Mouse (Mus musculus): Measurements from ENCODE around the gene Hcls1. TPM values are rescaled to one million over a fixed set of nuclear protein-coding genes. Genes with fewer than 3 reads are reported as not detected.
A peak's percentile ranks its signal among the peaks of the same experiment; 100 is the strongest.

Gene Hcls1
- total RNA-seq, 2 experiments from 2014 or later, result 73.6 to 110 TPM

GRCm38 (mm10) chr16:36985636-36986042 is 50.9 kb downstream of the Hcls1 start:
- ATAC-seq (replicated peaks; ENCODE audit: poor library complexity, severe bottlenecking), result peak; percentile 83

- ATAC-seq (replicated peaks; ENCODE audit: poor library complexity, severe bottlenecking), result no peak
Measured at GRCm38 (mm10) chr16:36987399-36987798, 52.6 kb downstream of the Hcls1 start.

GRCm38 (mm10) chr16:36988066-36988465 is 53.3 kb downstream of the Hcls1 start:
- no peak for ATAC-seq (replicated peaks; ENCODE audit: poor library complexity, severe bottlenecking)

GRCm38 (mm10) chr16:36989493-36989892 is 54.7 kb downstream of the Hcls1 start:
- peak; percentile 76 for ATAC-seq (replicated peaks; ENCODE audit: poor library complexity, severe bottlenecking)

GRCm38 (mm10) chr16:36989999-36990625 is 55.3 kb downstream of the Hcls1 start, which contains the start of gene Fbxo40:
TSS of gene Fbxo40 (minus strand) at chr16:36990467.
- no peak for ATAC-seq (replicated peaks; ENCODE audit: poor library complexity, severe bottlenecking)

- ATAC-seq (replicated peaks; ENCODE audit: poor library complexity, severe bottlenecking), result peak; percentile 77
Measured at GRCm38 (mm10) chr16:36997650-36998049, 62.9 kb downstream of the Hcls1 start.

- ATAC-seq (replicated peaks; ENCODE audit: poor library complexity, severe bottlenecking), result peak; percentile 94
Measured at GRCm38 (mm10) chr16:36999366-36999972, 64.7 kb downstream of the Hcls1 start.

- no peak for ATAC-seq (replicated peaks; ENCODE audit: poor library complexity, severe bottlenecking)
Measured at GRCm38 (mm10) chr16:37009262-37009661, 74.5 kb downstream of the Hcls1 start.

- ATAC-seq (replicated peaks; ENCODE audit: poor library complexity, severe bottlenecking), result peak; percentile 79
Measured at GRCm38 (mm10) chr16:37010370-37010769, 75.6 kb downstream of the Hcls1 start.

GRCm38 (mm10) chr16:37011061-37011921 is 76.5 kb downstream of the Hcls1 start, which contains the start of gene Polq:
TSS of gene Polq (plus strand) at chr16:37011786.
- ATAC-seq (replicated peaks; ENCODE audit: poor library complexity, severe bottlenecking), result peak; percentile 95

- peak; percentile 41 for ATAC-seq (replicated peaks; ENCODE audit: poor library complexity, severe bottlenecking)
Measured at GRCm38 (mm10) chr16:37011922-37012289, 77.1 kb downstream of the Hcls1 start.

- no peak for ATAC-seq (replicated peaks; ENCODE audit: poor library complexity, severe bottlenecking)
Measured at GRCm38 (mm10) chr16:37012336-37012735, 77.6 kb downstream of the Hcls1 start.

Other genes starting within 250 kb of the Hcls1 start
- not detected in 2 replicates for gene Ildr1, start 241.0 kb upstream of the Hcls1 start, total RNA-seq (2014; fragmentation: Nextera tagmentation)
- gene Ildr1, start 241.0 kb upstream of the Hcls1 start, total RNA-seq (2017), result not detected in 2 replicates
- 5.8 and 9.2 TPM in 2 replicates for gene Slc15a2, start 150.0 kb upstream of the Hcls1 start, total RNA-seq (2014; fragmentation: Nextera tagmentation)
- 6.1 and 10.6 TPM in 2 replicates for gene Slc15a2, start 150.0 kb upstream of the Hcls1 start, total RNA-seq (2017)
- 4.7 and 13.6 TPM in 2 replicates for gene Iqcb1, start 106.6 kb upstream of the Hcls1 start, total RNA-seq (2014; fragmentation: Nextera tagmentation)
- gene Iqcb1, start 106.6 kb upstream of the Hcls1 start, total RNA-seq (2017), result 10.8 and 11.2 TPM in 2 replicates
- gene Eaf2, start 60.0 kb upstream of the Hcls1 start, total RNA-seq (2014; fragmentation: Nextera tagmentation), result 2.8 TPM in 1 of 2 replicates, not detected in the other
- gene Eaf2, start 60.0 kb upstream of the Hcls1 start, total RNA-seq (2017), result not detected in 2 replicates
- 31.5 and 39.4 TPM in 2 replicates for gene Golgb1, start 59.8 kb upstream of the Hcls1 start, total RNA-seq (2014; fragmentation: Nextera tagmentation)
- gene Golgb1, start 59.8 kb upstream of the Hcls1 start, total RNA-seq (2017), result 32.4 and 59.6 TPM in 2 replicates
- gene Fbxo40, start 55.5 kb downstream of the Hcls1 start, total RNA-seq (2014; fragmentation: Nextera tagmentation), result 0.19 and 0.28 TPM in 2 replicates
- gene Fbxo40, start 55.5 kb downstream of the Hcls1 start, total RNA-seq (2017), result 0.31 and 0.47 TPM in 2 replicates
- 17.9 and 18.0 TPM in 2 replicates for gene Polq, start 76.8 kb downstream of the Hcls1 start, total RNA-seq (2014; fragmentation: Nextera tagmentation)
- gene Polq, start 76.8 kb downstream of the Hcls1 start, total RNA-seq (2017), result 25.2 and 29.3 TPM in 2 replicates